Mouse (Mus musculus): Measurements from ENCODE around the gene Zpr1.

Zpr1 gene

GRCm38 (mm10) chr9:46272677-46273454, at the start of gene Zpr1:
Gene Zpr1 (plus strand): TSS chr9:46273064.
- peak; percentile 71 for DNase-seq (ENCODE audit: low read depth, low spot score)

GRCm38 (mm10) chr9:46223090-46223489, 49.8 kb upstream of the Zpr1 start:
- DNase-seq (ENCODE audit: low read depth, low spot score) = no peak

- DNase-seq (ENCODE audit: low read depth, low spot score) = no peak
Observed at GRCm38 (mm10) chr9:46224101-46224500, 48.8 kb upstream of the Zpr1 start.

GRCm38 (mm10) chr9:46224945-46225660, 47.8 kb upstream of the Zpr1 start:
- DNase-seq (ENCODE audit: low read depth, low spot score) = no peak

- no peak for DNase-seq (ENCODE audit: low read depth, low spot score)
Observed at GRCm38 (mm10) chr9:46227064-46227614, 45.7 kb upstream of the Zpr1 start.

- DNase-seq (ENCODE audit: low read depth, low spot score) = no peak
Observed at GRCm38 (mm10) chr9:46228491-46228890, 44.4 kb upstream of the Zpr1 start, which contains the start of gene Apoa1. Gene Apoa1 (plus strand): TSS chr9:46228580.

- DNase-seq (ENCODE audit: low read depth, low spot score) = peak; percentile 83
Observed at GRCm38 (mm10) chr9:46229573-46230449, 43.1 kb upstream of the Zpr1 start.

GRCm38 (mm10) chr9:46230450-46230975, 42.4 kb upstream of the Zpr1 start:
- no peak for DNase-seq (ENCODE audit: low read depth, low spot score)

GRCm38 (mm10) chr9:46235196-46235595, 37.7 kb upstream of the Zpr1 start:
- DNase-seq (ENCODE audit: low read depth, low spot score) = no peak

- no peak for DNase-seq (ENCODE audit: low read depth, low spot score)
Observed at GRCm38 (mm10) chr9:46235596-46235648, 37.4 kb upstream of the Zpr1 start, which contains the start of gene Apoc3. Gene Apoc3 (minus strand): TSS chr9:46235636.

GRCm38 (mm10) chr9:46235649-46236048, 37.2 kb upstream of the Zpr1 start:
- DNase-seq (ENCODE audit: low read depth, low spot score) = no peak

GRCm38 (mm10) chr9:46238850-46239249, 34.0 kb upstream of the Zpr1 start:
- no peak for DNase-seq (ENCODE audit: low read depth, low spot score)

GRCm38 (mm10) chr9:46240526-46241153, 32.2 kb upstream of the Zpr1 start, which contains the start of gene Apoa4:
Gene Apoa4 (plus strand): TSS chr9:46240696.
- DNase-seq (ENCODE audit: low read depth, low spot score) = no peak

GRCm38 (mm10) chr9:46241818-46242217, 31.0 kb upstream of the Zpr1 start:
- no peak for DNase-seq (ENCODE audit: low read depth, low spot score)

- DNase-seq (ENCODE audit: low read depth, low spot score) = no peak
Observed at GRCm38 (mm10) chr9:46243122-46243521, 29.7 kb upstream of the Zpr1 start.

- no peak for DNase-seq (ENCODE audit: low read depth, low spot score)
Observed at GRCm38 (mm10) chr9:46243584-46243983, 29.3 kb upstream of the Zpr1 start.

- no peak for DNase-seq (ENCODE audit: low read depth, low spot score)
Observed at GRCm38 (mm10) chr9:46246752-46247324, 26.0 kb upstream of the Zpr1 start.

GRCm38 (mm10) chr9:46256177-46256576, 16.7 kb upstream of the Zpr1 start:
- DNase-seq (ENCODE audit: low read depth, low spot score) = no peak

- no peak for DNase-seq (ENCODE audit: low read depth, low spot score)
Observed at GRCm38 (mm10) chr9:46256658-46257385, 16.0 kb upstream of the Zpr1 start.

GRCm38 (mm10) chr9:46257546-46257945, 15.3 kb upstream of the Zpr1 start:
- no peak for DNase-seq (ENCODE audit: low read depth, low spot score)

All from WW6 (cell line).